Mouse (Mus musculus): ENCODE data around the gene Sult4a1.

The Sult4a1 gene

DNA sequence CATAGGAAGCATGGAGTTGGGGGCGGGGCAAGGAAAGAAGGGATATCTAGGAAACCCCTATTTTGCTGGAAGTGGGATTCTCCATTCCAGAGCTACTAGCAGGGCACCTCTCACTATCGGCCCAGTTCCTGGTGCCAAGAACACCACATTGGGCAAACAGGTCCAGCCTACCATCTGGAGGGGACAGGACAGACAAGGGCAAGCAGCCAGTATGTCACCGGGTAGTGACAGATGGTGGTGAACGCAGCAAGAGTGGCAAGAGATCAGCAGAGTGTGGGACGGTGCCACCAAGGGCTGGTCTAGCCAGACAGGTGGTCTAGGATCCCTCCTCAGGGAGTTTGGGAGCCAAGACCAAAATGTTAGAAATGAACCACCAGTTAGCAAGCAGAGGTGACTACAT, 68.5 kb downstream of the Sult4a1 start:
- DNase-seq (ENCODE audit: low spot score) = no peak

Data from MN1 (cell line).